ENCODE assay signal across 9 mouse cellular contexts in the genomic region with DNA sequence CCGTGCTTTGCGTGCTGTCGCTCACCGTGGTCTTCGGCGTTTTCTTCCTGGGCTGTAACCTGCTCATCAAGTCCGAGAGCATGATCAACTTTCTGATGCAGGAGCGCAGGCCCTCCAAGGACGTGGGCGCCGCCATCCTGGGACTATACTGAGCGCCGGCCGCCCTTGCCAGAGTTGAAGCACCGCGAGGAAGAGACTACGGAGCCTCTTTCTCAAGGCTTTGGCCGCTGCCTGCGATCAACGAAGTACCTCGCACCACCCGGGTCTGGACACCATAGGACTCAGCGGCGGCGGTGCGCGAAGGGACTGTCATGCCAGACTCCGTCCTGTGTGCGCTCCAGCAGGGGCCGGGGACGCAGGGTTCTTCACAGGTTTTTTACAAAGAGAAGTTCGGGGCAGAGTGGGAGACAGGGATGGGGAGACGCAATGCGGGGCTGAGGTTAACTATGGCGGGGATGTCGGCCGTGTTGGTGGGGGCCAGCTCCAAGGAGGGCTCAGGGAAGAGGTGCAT. TPM values are rescaled to one million over a fixed set of nuclear protein-coding genes. Genes with fewer than 3 reads are reported as not detected.
A peak's percentile ranks its signal among the peaks of the same experiment; 100 is the strongest.
DNase-seq lines count a peak whose midpoint lies in the region; ATAC-seq and TF ChIP-seq lines count a peak whose summit lies in the region.
"Had no signal": no experiment of that assay in that cellular context is flagged by ENCODE, and none has a peak within 500 bp of the region (broad histone marks: within the 10 kb centered on the region; RNA-seq: fewer than 3 reads in every experiment).

No protein-coding gene starts in this region.

- H3K79me2 ChIP-seq in heart, adult 2 months (replicated peaks; ENCODE audit: control insufficient read depth, insufficient read depth, low read length), result no peaks in the 10 kb centered on the region

- no peak for DNase-seq in heart, adult 2 months
- DNase-seq in R1 (ENCODE audit: low read depth, low spot score), result peak; percentile 46
- peak; percentile 37 for DNase-seq in midbrain, embryonic 10.5 days (ENCODE audit: low spot score)
- DNase-seq in urinary bladder, postnatal 25 days (ENCODE audit: low spot score), result no peak
- DNase-seq in thymus, postnatal 0 days (ENCODE audit: low spot score), result no peak
- no peak for DNase-seq in cerebellum, adult 9-10 months

- H3K9ac ChIP-seq in heart, embryonic 16.5 days (ENCODE audit: low read length), result no peak overlapping the region
- H3K9ac ChIP-seq in heart, adult 2 months (ENCODE audit: low read depth, low read length), result no peak overlapping the region
- H3K9ac ChIP-seq in forebrain, embryonic 15.5 days (replicated peaks), result 0 out of 2 replicates have a peak overlapping the region, but pooled peaks have one; percentile 34

- H3K27me3 ChIP-seq in heart, embryonic 16.5 days (ENCODE audit: control insufficient read depth, insufficient read depth, low read length), result peaks cover 84% of the 10 kb centered on the region
- H3K27me3 ChIP-seq in heart, adult 2 months (ENCODE audit: control insufficient read depth, insufficient read depth, low read length), result peaks cover 15% of the 10 kb centered on the region
- H3K27me3 ChIP-seq in forebrain, embryonic 15.5 days, result peaks cover 72% of the 10 kb centered on the region
- peaks cover 88% of the 10 kb centered on the region for H3K27me3 ChIP-seq in midbrain, embryonic 10.5 days (ENCODE audit: low read depth, poor library complexity, severe bottlenecking)

- no peak for ATAC-seq in heart, embryonic 16.5 days (replicated peaks; ENCODE audit: extremely low read depth, insufficient read depth, low FRiP score)
- ATAC-seq in forebrain, embryonic 15.5 days (replicated peaks), result no peak

- TF ChIP-seq EP300 in heart, adult 2 months (IDR thresholded peaks at IDR 0.05; ENCODE audit: insufficient read depth, low read depth, low read length), result no peak

- H3K4me1 ChIP-seq in heart, embryonic 16.5 days (ENCODE audit: control insufficient read depth, insufficient read depth, low read length), result 0 out of 2 replicates have a peak, but pooled peaks cover 4% of the 10 kb centered on the region
- no peaks in the 10 kb centered on the region for H3K4me1 ChIP-seq in heart, adult 2 months (ENCODE audit: control insufficient read depth, insufficient read depth, low read length)
- H3K4me1 ChIP-seq in forebrain, embryonic 15.5 days, result peaks cover 19% of the 10 kb centered on the region
- peaks cover 23% of the 10 kb centered on the region for H3K4me1 ChIP-seq in midbrain, embryonic 10.5 days

- intact Hi-C loops in heart, adult 2 months (cut with DNase I), result no loop called here

- WGBS in heart, embryonic 16.5 days, result 2% methylated on average over 37 of the region's 37 CpGs
- WGBS in heart, adult 2 months, result 2% methylated on average over 37 of the region's 37 CpGs
- WGBS in forebrain, embryonic 15.5 days, result 1% methylated on average over 37 of the region's 37 CpGs
- WGBS in midbrain, embryonic 10.5 days, result under 1% methylated on average over 37 of the region's 37 CpGs

- peak overlapping the region; percentile 57 for H3K4me2 ChIP-seq in heart, embryonic 16.5 days (ENCODE audit: low read depth, low read length)
- peak overlapping the region; percentile 51 for H3K4me2 ChIP-seq in forebrain, embryonic 15.5 days (replicated peaks)

- H3K9me3 ChIP-seq in heart, embryonic 16.5 days (replicated peaks; ENCODE audit: control insufficient read depth, low read length), result no peaks in the 10 kb centered on the region
- H3K9me3 ChIP-seq in forebrain, embryonic 15.5 days, result no peaks in the 10 kb centered on the region
- H3K9me3 ChIP-seq in midbrain, embryonic 10.5 days (replicated peaks), result no peaks in the 10 kb centered on the region
- H3K9me3 ChIP-seq: G1E had no signal

- no peak for TF ChIP-seq CTCF in heart, adult 2 months (IDR thresholded peaks at IDR 0.05)

- no peak overlapping the region for H3K27ac ChIP-seq in heart, embryonic 16.5 days (ENCODE audit: low read length)
- H3K27ac ChIP-seq in heart, adult 2 months, result no peak overlapping the region
- no peak overlapping the region for H3K27ac ChIP-seq in forebrain, embryonic 15.5 days (replicated peaks)
- no peak overlapping the region for H3K27ac ChIP-seq in midbrain, embryonic 10.5 days (replicated peaks)

- H3K4me3 ChIP-seq in heart, embryonic 16.5 days (ENCODE audit: low read length), result peak overlapping the region; percentile 33
- no peak overlapping the region for H3K4me3 ChIP-seq in heart, adult 2 months
- H3K4me3 ChIP-seq in forebrain, embryonic 15.5 days, result peak overlapping the region; percentile 42
- H3K4me3 ChIP-seq in midbrain, embryonic 10.5 days, result peak overlapping the region; percentile 49

- no peak for TF ChIP-seq POLR2A in heart, adult 2 months (IDR thresholded peaks at IDR 0.05; ENCODE audit: insufficient read depth, low read depth, low read length)

- H3K36me3 ChIP-seq in heart, embryonic 16.5 days (ENCODE audit: control insufficient read depth, insufficient read depth), result no peaks in the 10 kb centered on the region
- no peaks in the 10 kb centered on the region for H3K36me3 ChIP-seq in heart, adult 2 months (ENCODE audit: control insufficient read depth, insufficient read depth, low read length)
- H3K36me3 ChIP-seq in forebrain, embryonic 15.5 days, result no peaks in the 10 kb centered on the region
- no peaks in the 10 kb centered on the region for H3K36me3 ChIP-seq in midbrain, embryonic 10.5 days
- H3K36me3 ChIP-seq: G1E had no signal

RNA-seq across cellular contexts. Expression of a gene that starts 0.7 kb away (rescaled TPM):
- not detected in 2 replicates for polyA plus RNA-seq in heart, embryonic 16.5 days (2015; fragmentation: Nextera tagmentation; extraction: Ambion mirVana)
- total RNA-seq in heart, adult 2 months (2021), result not detected
- not detected in 2 replicates for polyA plus RNA-seq in heart, adult 2 months (2012; rRNA removed)
- polyA plus RNA-seq in forebrain, embryonic 15.5 days (2015; fragmentation: Nextera tagmentation; extraction: Ambion mirVana), result 8.8 TPM in 2 replicates
- 0.14 TPM in 1 of 2 replicates, not detected in the other for polyA plus RNA-seq in midbrain, embryonic 10.5 days (2016; fragmentation: Nextera tagmentation; extraction: Ambion mirVana)
- polyA plus RNA-seq in thymus, postnatal 0 days (2015; fragmentation: Nextera tagmentation; extraction: Ambion mirVana), result not detected in 2 replicates
- total RNA-seq: G1E had no signal
- polyA plus RNA-seq: G1E had no signal

RNA-seq across cellular contexts. Expression of a gene that starts 11.3 kb away (rescaled TPM):
- not detected in 2 replicates for polyA plus RNA-seq in heart, embryonic 16.5 days (2015; fragmentation: Nextera tagmentation; extraction: Ambion mirVana)
- not detected for total RNA-seq in heart, adult 2 months (2021)
- not detected in 2 replicates for polyA plus RNA-seq in heart, adult 2 months (2012; rRNA removed)
- not detected in 2 replicates for polyA plus RNA-seq in forebrain, embryonic 15.5 days (2015; fragmentation: Nextera tagmentation; extraction: Ambion mirVana)
- polyA plus RNA-seq in midbrain, embryonic 10.5 days (2016; fragmentation: Nextera tagmentation; extraction: Ambion mirVana), result not detected in 2 replicates
- not detected in 2 replicates for polyA plus RNA-seq in thymus, postnatal 0 days (2015; fragmentation: Nextera tagmentation; extraction: Ambion mirVana)
- total RNA-seq: G1E had no signal
- polyA plus RNA-seq: G1E had no signal

RNA-seq across cellular contexts. Expression of a gene that starts 29.1 kb away (rescaled TPM):
- polyA plus RNA-seq in heart, embryonic 16.5 days (2015; fragmentation: Nextera tagmentation; extraction: Ambion mirVana), result not detected in 2 replicates
- not detected for total RNA-seq in heart, adult 2 months (2021)
- under 0.01 TPM in 1 of 2 replicates, not detected in the other for polyA plus RNA-seq in heart, adult 2 months (2012; rRNA removed)
- polyA plus RNA-seq in forebrain, embryonic 15.5 days (2015; fragmentation: Nextera tagmentation; extraction: Ambion mirVana), result not detected in 2 replicates
- not detected in 2 replicates for polyA plus RNA-seq in midbrain, embryonic 10.5 days (2016; fragmentation: Nextera tagmentation; extraction: Ambion mirVana)
- polyA plus RNA-seq in thymus, postnatal 0 days (2015; fragmentation: Nextera tagmentation; extraction: Ambion mirVana), result not detected in 2 replicates
- polyA plus RNA-seq: G1E had no signal

RNA-seq across cellular contexts. Expression of a gene that starts 47.7 kb away (rescaled TPM):
- polyA plus RNA-seq in heart, embryonic 16.5 days (2015; fragmentation: Nextera tagmentation; extraction: Ambion mirVana), result 61.5 and 62.0 TPM in 2 replicates
- total RNA-seq in heart, adult 2 months (2021), result 10 to 100 TPM; 33.2 to 37.8 TPM
- polyA plus RNA-seq in heart, adult 2 months (2012; rRNA removed), result 49.7 and 69.7 TPM in 2 replicates
- polyA plus RNA-seq in forebrain, embryonic 15.5 days (2015; fragmentation: Nextera tagmentation; extraction: Ambion mirVana), result 103 TPM in 2 replicates
- polyA plus RNA-seq in midbrain, embryonic 10.5 days (2016; fragmentation: Nextera tagmentation; extraction: Ambion mirVana), result 95.6 and 105 TPM in 2 replicates
- 87.5 and 91.5 TPM in 2 replicates for polyA plus RNA-seq in thymus, postnatal 0 days (2015; fragmentation: Nextera tagmentation; extraction: Ambion mirVana)

Comparison
In these comparisons a context has a peak if more than half of its experiments do, and no peak if none do; other contexts are left out.
1. DNase-seq: peak in R1 (single experiment) and midbrain, embryonic 10.5 days (single experiment); none in heart, adult 2 months (0 of 2), urinary bladder, postnatal 25 days (single experiment), thymus, postnatal 0 days (single experiment) and cerebellum, adult 9-10 months (single experiment).